Mouse (Mus musculus) urinary bladder, postnatal 4 days (tissue): ENCODE measurements at regions not wholly inside any gene's neighbourhood (a gene's known extent, or its start where the extent isn't known, plus 50 kb on each side); places are given as distances from the start of the nearest gene placed in this dataset.

Source experiments
- DNase-seq, 2 experiments: peaks; one replicate each; pipeline ENCODE4 v3.0.0; 2021 to 2022; ENCODE audit warnings: low spot score in 2 of 2

DNA sequence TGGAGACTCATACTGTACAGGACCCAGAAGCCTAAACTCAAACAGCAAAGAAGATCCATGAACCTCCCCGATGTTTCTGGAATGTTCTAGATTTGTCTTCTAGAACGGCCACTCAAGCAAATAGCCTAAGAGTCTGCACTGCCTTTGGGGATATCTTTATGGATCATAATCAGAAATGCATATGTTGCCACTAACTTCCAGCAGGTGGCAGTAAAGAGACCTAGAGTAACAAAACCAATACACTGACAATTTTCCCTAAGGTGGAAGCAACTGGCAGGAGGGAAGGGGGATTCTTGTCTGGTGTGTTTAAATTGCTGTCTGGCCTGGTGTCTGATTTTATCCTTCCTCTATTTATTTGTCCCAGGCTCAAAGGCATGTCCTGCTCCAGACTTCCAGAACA lies 69.2 kb upstream of the Cdh5 start:
- DNase-seq = no peak

DNA sequence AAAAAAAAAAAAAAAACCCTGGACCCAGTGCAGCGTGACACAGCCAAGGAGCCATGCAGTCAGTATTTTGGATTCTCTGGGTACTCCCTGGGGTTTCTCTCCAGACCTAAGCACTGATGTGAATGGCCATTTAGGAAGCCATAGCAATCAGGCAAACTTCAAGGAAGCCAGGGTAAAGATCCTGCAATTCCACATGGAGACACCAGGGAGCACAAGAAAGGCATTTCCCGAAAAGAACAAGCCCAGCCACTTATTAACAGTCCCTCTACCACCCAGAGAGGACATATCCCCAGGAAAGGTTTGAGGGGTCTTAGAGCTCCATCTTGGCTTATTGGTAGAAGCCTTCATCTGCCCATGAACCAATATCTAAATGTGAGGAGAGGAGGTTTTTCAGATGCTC lies 68.3 kb upstream of the Cdh5 start:
- no peak for DNase-seq

DNA sequence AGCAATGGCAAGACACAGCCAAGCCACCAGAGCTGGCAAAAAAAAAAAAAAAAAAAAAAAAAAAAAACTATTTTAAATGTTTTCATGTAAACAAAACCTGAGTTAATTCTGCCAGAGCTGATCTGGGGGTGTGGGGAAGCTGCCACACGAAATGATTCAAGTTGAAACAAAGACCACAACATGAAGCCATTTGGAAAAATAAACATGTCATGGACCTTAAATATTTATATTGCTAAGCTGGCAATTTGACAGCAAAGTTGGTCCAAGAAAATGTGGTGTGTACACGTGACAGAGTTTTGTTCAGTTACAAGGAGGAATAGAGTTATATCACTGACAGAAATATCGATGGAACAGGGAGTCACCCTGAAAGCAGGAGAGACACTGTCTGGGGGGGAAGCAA lies 67.1 kb upstream of the Cdh5 start:
- DNase-seq = no peak

DNA sequence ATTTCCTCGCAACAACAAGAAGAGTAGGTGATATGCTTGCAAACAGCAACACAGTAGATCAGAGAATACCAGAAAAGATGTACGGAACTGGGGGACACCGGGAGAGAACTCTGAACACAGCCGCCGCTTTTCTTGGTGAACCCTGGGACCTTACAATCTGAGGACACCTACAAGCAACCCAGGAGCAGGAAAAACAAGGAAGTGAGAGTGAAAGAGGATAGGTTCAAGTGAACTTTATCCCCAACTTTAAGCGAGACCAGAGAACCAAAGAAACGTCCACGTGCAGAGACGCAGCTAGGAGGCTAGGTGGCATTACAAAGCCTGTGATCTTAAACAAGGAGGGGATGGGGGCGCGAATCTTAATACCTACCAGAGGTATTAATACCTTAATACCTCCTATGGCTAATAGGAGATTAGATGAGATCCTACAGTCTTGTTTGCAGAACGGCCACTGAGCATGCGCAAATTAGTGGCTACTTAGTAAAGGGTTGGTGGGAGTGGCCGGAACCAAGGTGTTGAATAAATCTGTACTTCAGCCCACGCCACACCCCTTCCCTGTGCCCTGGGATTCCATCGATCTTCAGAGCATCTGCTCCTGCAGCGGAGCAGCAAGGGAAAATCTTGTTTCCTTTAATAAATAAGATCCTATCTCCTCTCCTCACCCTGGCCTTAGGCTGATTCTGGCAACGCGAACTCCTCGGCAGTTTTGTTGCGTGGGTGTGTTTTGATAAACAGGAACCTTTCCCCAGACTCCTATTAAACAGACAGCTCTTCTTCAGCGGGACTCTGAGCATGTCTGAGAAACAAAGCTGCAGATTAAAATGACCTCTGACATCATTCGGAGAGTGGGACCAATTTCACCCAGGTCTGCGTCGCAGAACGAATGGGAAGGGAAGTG lies 64.6 kb upstream of the Cdh5 start:
- no peak for DNase-seq

DNA sequence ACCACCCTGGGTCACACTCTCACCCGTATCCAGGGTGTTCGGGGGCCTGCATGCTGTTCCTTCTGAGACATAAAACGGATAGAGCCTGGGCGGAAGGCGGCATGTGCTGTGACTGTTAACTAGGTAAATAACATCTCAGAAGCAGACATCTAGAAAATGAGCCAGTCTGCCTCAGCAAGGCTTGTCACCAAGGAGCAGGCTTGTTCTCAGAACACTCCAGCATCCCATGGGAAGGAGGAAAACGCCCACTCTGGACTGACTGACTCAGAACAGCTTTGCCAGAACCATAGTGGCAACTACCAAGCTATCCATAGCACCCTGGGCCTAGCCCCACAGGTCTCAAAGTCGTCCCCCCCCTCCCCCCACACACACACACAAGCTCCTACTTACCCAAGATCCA lies 63.8 kb upstream of the Cdh5 start:
- DNase-seq = no peak

DNA sequence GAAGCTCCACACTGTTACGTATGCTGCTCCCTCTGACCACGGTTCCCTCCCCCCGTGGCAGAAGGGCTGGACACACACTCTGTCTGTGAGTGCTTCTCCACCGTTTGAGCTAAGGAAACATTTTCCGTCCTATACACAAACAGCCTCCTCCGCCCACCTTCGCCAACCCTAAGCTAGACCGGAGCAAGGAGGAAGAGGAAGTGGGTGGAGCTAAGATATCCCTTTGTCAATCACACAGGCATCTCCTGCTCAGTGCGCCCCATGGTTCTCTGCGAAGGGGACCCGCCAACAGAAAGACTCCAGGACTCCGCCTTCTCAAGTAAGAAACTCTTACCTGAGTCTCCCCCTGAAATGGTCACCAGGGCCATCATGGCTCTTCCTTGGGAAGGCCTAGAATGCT lies 61.9 kb upstream of the Cdh5 start:
- DNase-seq = no peak

DNA sequence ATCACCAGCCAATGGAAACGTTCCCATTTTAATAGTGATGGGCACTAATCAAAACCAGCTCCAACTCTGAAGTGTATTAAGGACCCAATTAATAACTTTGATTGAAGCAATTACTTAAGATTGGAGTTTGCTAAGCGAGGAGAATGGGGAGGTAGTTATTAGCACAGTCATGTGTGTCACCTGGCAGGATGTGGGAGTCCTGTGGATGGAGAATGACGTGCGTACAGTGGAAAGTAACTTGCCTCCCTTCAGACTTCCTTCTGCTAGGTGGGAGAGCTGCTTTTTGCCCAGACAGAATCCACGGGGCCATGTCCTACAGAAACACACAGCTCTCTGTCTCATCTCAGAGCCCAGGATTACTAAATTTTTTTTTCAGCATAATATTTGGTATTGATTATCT lies 59.9 kb upstream of the Cdh5 start:
- no peak for DNase-seq

DNA sequence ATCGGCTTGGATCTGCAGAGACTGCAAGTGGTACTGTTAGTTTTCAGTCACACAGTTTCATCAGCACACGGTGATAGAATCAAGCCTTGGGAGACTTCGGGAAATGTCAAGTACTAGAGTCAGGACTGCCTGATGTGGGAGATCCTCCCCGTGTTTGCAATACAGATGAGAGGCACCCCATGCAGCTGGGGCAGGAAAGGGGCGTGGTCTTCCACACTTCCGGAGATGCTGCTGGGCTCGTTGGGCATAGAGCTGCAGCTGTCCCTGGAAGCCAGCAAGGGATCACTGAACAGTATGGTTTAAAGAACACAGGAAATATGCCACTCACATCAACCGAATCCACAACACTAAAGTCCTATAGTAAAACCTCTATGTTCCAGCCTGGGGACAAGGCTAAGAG lies 59.0 kb upstream of the Cdh5 start:
- DNase-seq = no peak

DNA sequence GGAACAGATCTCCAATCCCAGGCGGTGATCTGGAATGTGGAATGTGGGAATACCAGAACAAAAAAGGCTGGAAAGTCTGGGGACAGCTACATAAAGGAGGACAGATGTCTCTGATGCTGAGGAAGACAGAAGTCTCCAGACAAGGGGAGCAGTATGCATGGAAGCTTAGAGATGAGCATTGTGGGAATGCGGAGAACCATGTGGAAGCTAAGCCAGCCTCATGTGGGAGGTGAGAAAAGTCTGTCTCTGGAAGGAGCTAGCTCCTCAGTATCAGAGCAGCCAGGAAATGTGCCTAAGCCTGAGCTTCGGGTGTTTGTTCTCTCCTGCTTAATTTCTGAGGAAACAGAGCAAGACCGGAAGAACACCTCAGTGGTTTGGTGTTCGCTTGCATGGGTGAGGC lies 53.4 kb upstream of the Cdh5 start:
- no peak for DNase-seq

DNA sequence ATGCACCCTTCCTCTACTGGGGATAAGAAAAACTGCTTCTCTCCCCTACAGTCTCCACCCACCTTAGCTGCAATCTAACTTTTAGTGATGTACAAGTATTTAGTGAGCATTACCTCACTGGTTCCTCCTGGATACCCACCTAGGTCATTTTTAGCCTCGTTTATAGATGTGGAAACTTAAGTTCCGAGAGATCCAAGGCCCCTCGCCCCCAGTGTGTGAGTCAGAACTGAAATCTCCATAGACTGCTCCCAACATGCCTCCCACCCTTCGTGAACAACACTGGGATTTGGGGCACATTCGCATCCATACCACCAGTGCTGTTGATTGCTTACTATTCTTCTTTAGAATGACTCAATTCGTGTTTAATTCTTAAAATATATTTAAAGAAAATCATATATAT lies 52.2 kb upstream of the Cdh5 start:
- no peak for DNase-seq

DNA sequence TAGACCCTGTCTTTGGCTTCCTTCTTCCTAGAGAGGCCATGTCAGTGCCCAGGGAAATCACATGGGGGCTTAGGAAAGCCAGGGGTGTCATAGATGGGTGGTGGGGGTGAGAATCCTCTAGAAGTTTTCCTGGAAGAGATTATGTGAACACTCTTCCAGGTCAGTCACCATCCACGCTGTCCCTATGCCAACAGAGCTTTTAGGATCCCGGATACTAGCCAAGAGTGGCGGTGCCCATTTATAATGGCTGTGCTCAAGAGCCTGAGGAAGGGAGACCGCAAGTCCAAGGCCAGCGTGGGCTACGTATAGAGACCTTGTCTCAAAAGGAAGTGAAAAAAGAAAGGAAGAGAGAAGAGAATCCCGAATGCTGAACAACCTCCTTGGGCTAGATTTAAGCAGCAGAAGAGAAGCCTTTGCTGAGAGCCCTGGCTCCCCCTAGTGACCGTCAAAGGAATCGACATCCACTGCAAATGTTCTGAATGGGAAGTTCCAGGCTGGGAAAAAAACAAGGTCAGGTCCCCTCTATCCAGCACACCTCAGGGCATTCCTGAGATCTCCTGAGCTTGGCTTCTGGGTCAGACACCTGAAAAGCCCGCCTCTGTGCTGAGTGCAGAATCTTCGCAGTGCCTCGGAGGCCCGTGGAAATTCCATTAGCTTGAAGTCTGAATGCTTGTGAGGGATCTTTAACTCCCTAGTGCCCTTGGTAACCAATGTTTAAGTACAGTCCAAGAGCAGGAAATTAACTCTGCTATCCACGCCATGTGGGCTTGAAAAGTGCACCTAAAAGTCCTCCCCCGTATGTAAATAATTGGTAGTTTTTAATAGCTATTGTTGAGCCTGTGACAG lies 50.5 kb upstream of the Cdh5 start:
- peak; percentile 27 to 71 for DNase-seq

DNA sequence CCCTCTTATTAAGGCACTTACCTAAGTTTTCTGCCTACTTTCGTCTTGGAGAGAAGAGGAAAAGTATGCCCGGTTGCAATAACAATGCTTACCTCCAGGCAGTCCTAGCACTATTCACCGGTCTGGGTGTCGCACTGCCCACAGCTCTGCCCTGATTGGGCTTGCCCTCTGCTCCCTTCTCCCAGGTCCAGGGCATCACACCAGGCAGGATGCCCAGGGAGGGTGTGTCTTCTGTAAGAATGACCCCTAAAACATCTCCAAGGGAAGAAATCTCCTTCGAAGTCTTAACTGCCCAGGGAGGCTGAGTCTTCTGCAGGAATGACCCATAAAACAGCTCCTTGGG lies 49.9 kb upstream of the Cdh5 start:
- no peak for DNase-seq
